Mouse (Mus musculus) CH12.LX (cell line): ENCODE data around the gene G3bp2.

Source experiments
- BHLHE40 ChIP-seq: IDR thresholded peaks from 2 replicates; pipeline ENCODE4 v1.6.1; 2011; ENCODE audit warnings: mild to moderate bottlenecking, low read depth, low read length, improper control_type of control experiment
- CHD1 ChIP-seq: IDR thresholded peaks from 2 replicates; pipeline ENCODE4 v1.6.1; 2012; ENCODE audit warnings: low read depth, low read length, improper control_type of control experiment, inconsistent platforms
- CTCF ChIP-seq, 2 experiments: IDR thresholded peaks in 1 of 2; conservative IDR thresholded peaks in 1 of 2; 2 replicates each; pipeline ENCODE4 v1.5.1; 2011 to 2012; ENCODE audit warnings: low read depth in 2 of 2, low read length in 2 of 2, improper control_type of control experiment in 1 of 2, inconsistent platforms in 1 of 2, mild to moderate bottlenecking in 1 of 2, moderate library complexity in 1 of 2
- JUND ChIP-seq: conservative IDR thresholded peaks from 2 replicates; pipeline ENCODE4 v1.6.1; 2011; ENCODE audit warnings: low read depth, low read length, improper control_type of control experiment
- KAT2A ChIP-seq: IDR thresholded peaks from 2 replicates; pipeline ENCODE4 v1.6.1; 2012; ENCODE audit warnings: low read length, improper control_type of control experiment, inconsistent platforms; ENCODE audit not compliant: insufficient replicate concordance
- MAX ChIP-seq: IDR thresholded peaks from 2 replicates; pipeline ENCODE4 v1.6.1; 2011; ENCODE audit warnings: low read length, improper control_type of control experiment
- MAZ ChIP-seq: IDR thresholded peaks from 2 replicates; pipeline ENCODE4 v1.6.1; 2012; ENCODE audit warnings: low read depth, mild to moderate bottlenecking, inconsistent platforms, low read length, improper control_type of control experiment, moderate library complexity
- MEF2A ChIP-seq: IDR thresholded peaks from 2 replicates; pipeline ENCODE4 v1.6.1; 2014; ENCODE audit warnings: low read depth, mild to moderate bottlenecking, inconsistent platforms, low read length, improper control_type of control experiment, borderline replicate concordance
- MXI1 ChIP-seq: IDR thresholded peaks from 2 replicates; pipeline ENCODE4 v1.6.1; 2011; ENCODE audit warnings: mild to moderate bottlenecking, low read depth, low read length, improper control_type of control experiment
- SIN3A ChIP-seq: IDR thresholded peaks from 2 replicates; pipeline ENCODE4 v1.6.1; 2012; ENCODE audit warnings: low read length, improper control_type of control experiment, inconsistent platforms
- SMC3 ChIP-seq: IDR thresholded peaks from 2 replicates; pipeline ENCODE4 v1.6.1; 2011; ENCODE audit warnings: low read depth, low read length, improper control_type of control experiment
- TBP ChIP-seq: conservative IDR thresholded peaks from 2 replicates; pipeline ENCODE4 v1.6.1; 2011; ENCODE audit warnings: low read depth, low read length, improper control_type of control experiment
- TCF12 ChIP-seq: IDR thresholded peaks from 2 replicates; pipeline ENCODE4 v1.6.1; 2014; ENCODE audit warnings: low read depth, mild to moderate bottlenecking, inconsistent platforms, low read length, improper control_type of control experiment
- ZC3H11A ChIP-seq: IDR thresholded peaks from 2 replicates; pipeline ENCODE4 v1.6.1; 2012; ENCODE audit warnings: low read depth, mild to moderate bottlenecking, inconsistent platforms, low read length, improper control_type of control experiment

DNA sequence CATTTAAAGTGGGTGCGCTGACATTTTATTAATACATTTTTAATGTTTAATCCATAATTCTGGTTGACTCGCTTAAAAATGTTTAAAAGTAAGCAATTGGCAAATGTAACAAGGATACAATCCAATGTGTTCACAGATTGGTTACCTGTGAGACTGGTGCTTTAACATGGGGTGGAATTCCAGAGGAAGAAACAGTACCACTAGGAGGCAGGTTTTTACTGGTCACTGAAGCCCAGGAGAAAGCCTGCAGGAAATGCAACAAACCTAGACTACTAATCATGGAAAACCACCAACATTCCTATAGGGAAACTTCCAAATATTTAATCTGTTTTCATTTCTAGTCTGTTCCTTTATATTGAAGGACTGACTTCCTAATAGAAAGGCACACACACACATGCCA lies 20.3 kb downstream of the G3bp2 start:
- TF ChIP-seq MAZ (no peak), BHLHE40 (no peak), SMC3 (no peak), MXI1 (no peak), ZC3H11A (no peak), CHD1 (no peak), SIN3A (no peak), KAT2A (no peak), CTCF (conservative IDR thresholded peaks at IDR 0.05 in 1 of 2, IDR thresholded peaks at IDR 0.05 in 1 of 2; ENCODE audit: low read depth in 2 of 2, low read length in 2 of 2) (no peak), MAX (no peak), TBP (no peak), JUND (no peak), TCF12 (no peak), MEF2A (no peak)
